Mouse (Mus musculus) intestine, embryonic 15.5 days (tissue): ENCODE data around the gene E130114P18Rik. TPM values are rescaled to one million over a fixed set of nuclear protein-coding genes. Genes with fewer than 3 reads are reported as not detected.

Experiments used
- ATAC-seq: fragments of 200-750 bp; cut with Nextera tagmentation; 2 replicates; pipeline ENCODE4 v1.8.0; 2017; ENCODE audit warnings: moderate TSS enrichment, moderate library complexity
- H3K27ac ChIP-seq: fragments of 300-500 bp; sonication (generic); 2 replicates; pipeline ENCODE4 v1.5.1; 2015; ENCODE audit warnings: mild to moderate bottlenecking, inconsistent platforms
- H3K27me3 ChIP-seq: fragments of 300-500 bp; sonication (generic); replicated peaks from 2 replicates; pipeline ENCODE4 v1.6.1; 2015; ENCODE audit warnings: inconsistent platforms
- H3K36me3 ChIP-seq: fragments of 300-500 bp; sonication (generic); 2 replicates; pipeline ENCODE4 v1.6.1; 2015; ENCODE audit warnings: inconsistent platforms
- H3K4me1 ChIP-seq: fragments of 300-500 bp; sonication (generic); replicated peaks from 2 replicates; pipeline ENCODE4 v1.6.1; 2015; ENCODE audit warnings: inconsistent platforms
- H3K4me2 ChIP-seq: fragments of 300-500 bp; sonication (generic); replicated peaks from 2 replicates; pipeline ENCODE4 v1.6.1; 2015; ENCODE audit warnings: mild to moderate bottlenecking, inconsistent platforms
- H3K4me3 ChIP-seq: fragments of 300-500 bp; sonication (generic); replicated peaks from 2 replicates; pipeline ENCODE4 v1.5.1; 2015; ENCODE audit warnings: inconsistent platforms
- H3K9ac ChIP-seq: fragments of 300-500 bp; sonication (generic); 2 replicates; pipeline ENCODE4 v1.6.1; 2015; ENCODE audit warnings: inconsistent platforms
- H3K9me3 ChIP-seq: fragments of 300-500 bp; sonication (generic); 2 replicates; pipeline ENCODE4 v1.6.1; 2016; ENCODE audit warnings: inconsistent platforms
- WGBS: fragments of 180-500 bp; shearing (Covaris S2); methylation state at CpG from one replicate; pipeline ENCODE4 v1.1.7; 2015; 5-methylcytosine and 5-hydroxymethylcytosine counted together
- polyA plus RNA-seq: library from polyadenylated mRNA; unstranded; fragments of >200 nt; fragmentation: Nextera tagmentation; extraction: Ambion mirVana; gene quantifications from 2 replicates; pipeline ENCODE4 v1.2.1, GENCODE M21; 2015

Gene E130114P18Rik
- 2.5 and 3.9 TPM in 2 replicates for polyA plus RNA-seq

GRCm38 (mm10) chr4:97777706-97778176 lies at the start of gene E130114P18Rik:
E130114P18Rik (minus strand) TSS chr4:97778078.
- peak within 1 kb of the TSS; percentile 90 for H3K4me3 ChIP-seq
- WGBS: under 1% methylated on average over 37 of the region's 37 CpGs
- H3K27me3 ChIP-seq: no peaks in the 10 kb centered on the region
- no peaks in the 10 kb centered on the region for H3K36me3 ChIP-seq
- H3K9me3 ChIP-seq: no peaks in the 10 kb centered on the region
- H3K9ac ChIP-seq: peak within 1 kb of the TSS; percentile 91
- peaks cover 5% of the 10 kb centered on the region for H3K4me1 ChIP-seq
- peak within 1 kb of the TSS; percentile 83 for H3K4me2 ChIP-seq
- peak; percentile 77 for ATAC-seq
- peak within 1 kb of the TSS; percentile 91 for H3K27ac ChIP-seq

GRCm38 (mm10) chr4:97827115-97827514 lies 49.2 kb upstream of the E130114P18Rik start:
- no peaks in the 10 kb centered on the region; the same call in 1 of the 2 replicates for H3K4me1 ChIP-seq
- H3K27me3 ChIP-seq: no peaks in the 10 kb centered on the region
- no peaks in the 10 kb centered on the region for H3K9me3 ChIP-seq
- 72% methylated on average over 6 of the region's 6 CpGs for WGBS
- H3K36me3 ChIP-seq: no peaks in the 10 kb centered on the region
- H3K27ac ChIP-seq: no peak overlapping the region
- no peak for ATAC-seq
- no peak overlapping the region for H3K4me2 ChIP-seq
- no peak overlapping the region for H3K9ac ChIP-seq
- H3K4me3 ChIP-seq: no peak overlapping the region

DNA sequence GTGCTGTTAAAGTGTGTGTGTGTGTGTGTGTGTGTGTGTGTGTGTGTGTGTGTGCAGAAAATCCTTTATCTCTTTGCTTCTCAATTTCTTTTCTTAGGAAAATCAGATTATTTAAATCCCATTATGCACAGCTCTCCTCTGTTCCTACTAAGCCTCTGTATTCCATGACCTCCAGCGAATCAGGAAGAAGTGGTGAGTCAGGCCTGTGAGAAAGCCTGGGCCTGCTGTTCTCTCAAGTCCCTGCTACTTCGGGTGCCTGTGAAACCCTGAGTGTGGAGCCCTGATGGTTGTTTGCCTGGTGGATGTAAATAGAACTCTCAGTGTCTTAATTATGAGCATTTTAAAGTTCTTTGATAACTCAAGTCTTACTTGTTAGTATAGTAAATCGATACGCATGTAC lies 48.0 kb upstream of the E130114P18Rik start:
- no peak for ATAC-seq
- WGBS: 82% methylated on average over 4 of the region's 4 CpGs
- no peaks in the 10 kb centered on the region; the same call in 1 of the 2 replicates for H3K4me1 ChIP-seq
- H3K9me3 ChIP-seq: no peaks in the 10 kb centered on the region
- no peak overlapping the region for H3K9ac ChIP-seq
- no peaks in the 10 kb centered on the region for H3K36me3 ChIP-seq
- no peak overlapping the region for H3K27ac ChIP-seq
- no peak overlapping the region for H3K4me2 ChIP-seq
- no peak overlapping the region for H3K4me3 ChIP-seq
- no peaks in the 10 kb centered on the region for H3K27me3 ChIP-seq

DNA sequence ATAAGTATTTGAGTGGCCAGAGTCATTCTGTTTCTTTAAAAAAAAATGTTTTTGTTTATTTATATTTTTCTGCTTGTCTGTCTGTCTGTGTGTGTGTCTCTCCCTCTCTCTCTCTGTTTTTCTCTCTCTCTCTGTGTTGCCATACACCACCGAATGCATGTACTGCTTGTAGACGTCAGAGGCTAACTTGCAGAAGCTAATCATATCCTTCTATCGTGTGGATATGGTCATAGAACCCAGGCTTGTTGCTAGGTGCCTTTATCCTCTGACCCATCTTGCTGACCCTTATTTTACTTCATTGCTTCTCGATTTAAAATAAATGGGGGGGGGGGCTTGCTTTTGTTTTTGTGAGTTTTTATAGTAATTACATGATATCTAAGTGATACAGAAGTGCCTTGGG lies 47.6 kb upstream of the E130114P18Rik start:
- Histone ChIP-seq H3K27me3 (no peaks in the 10 kb centered on the region), H3K4me1 (no peaks in the 10 kb centered on the region; the same call in 1 of the 2 replicates), H3K4me3 (no peak overlapping the region), H3K9me3 (no peaks in the 10 kb centered on the region), H3K4me2 (no peak overlapping the region), H3K27ac (no peak overlapping the region), H3K36me3 (no peaks in the 10 kb centered on the region), H3K9ac (no peak overlapping the region)
- ATAC-seq: no peak
- 78% methylated on average over 4 of the region's 4 CpGs for WGBS

GRCm38 (mm10) chr4:97824451-97824850 lies 46.6 kb upstream of the E130114P18Rik start:
- Histone ChIP-seq H3K4me3 (no peak overlapping the region), H3K36me3 (no peaks in the 10 kb centered on the region), H3K27me3 (no peaks in the 10 kb centered on the region), H3K4me2 (no peak overlapping the region), H3K9me3 (no peaks in the 10 kb centered on the region), H3K27ac (no peak overlapping the region), H3K9ac (no peak overlapping the region), H3K4me1 (no peaks in the 10 kb centered on the region; the same call in 1 of the 2 replicates)
- ATAC-seq: no peak
- WGBS: 73% methylated on average over 4 of the region's 4 CpGs

- H3K27me3 ChIP-seq: no peaks in the 10 kb centered on the region
- 87% methylated on average over 6 of the region's 6 CpGs for WGBS
Measured at GRCm38 (mm10) chr4:97823512-97823911, 45.6 kb upstream of the E130114P18Rik start.

GRCm38 (mm10) chr4:97821556-97822251 lies 43.8 kb upstream of the E130114P18Rik start:
- H3K9ac ChIP-seq: no peak overlapping the region
- H3K4me2 ChIP-seq: no peak overlapping the region
- no peak overlapping the region for H3K27ac ChIP-seq
- no peaks in the 10 kb centered on the region for H3K27me3 ChIP-seq
- H3K36me3 ChIP-seq: no peaks in the 10 kb centered on the region
- H3K4me3 ChIP-seq: no peak overlapping the region
- WGBS: 73% methylated on average over 4 of the region's 4 CpGs
- ATAC-seq: no peak
- H3K9me3 ChIP-seq: no peaks in the 10 kb centered on the region
- no peaks in the 10 kb centered on the region; the same call in 1 of the 2 replicates for H3K4me1 ChIP-seq

More at GRCm38 (mm10) chr4:97823512-97823911, 45.6 kb upstream of the E130114P18Rik start:
- H3K4me2 ChIP-seq: no peak overlapping the region
- H3K9me3 ChIP-seq: no peaks in the 10 kb centered on the region
- no peak for ATAC-seq
- H3K4me3 ChIP-seq: no peak overlapping the region
- H3K9ac ChIP-seq: no peak overlapping the region
- H3K4me1 ChIP-seq: no peaks in the 10 kb centered on the region; the same call in 1 of the 2 replicates
- no peaks in the 10 kb centered on the region for H3K36me3 ChIP-seq
- no peak overlapping the region for H3K27ac ChIP-seq

DNA sequence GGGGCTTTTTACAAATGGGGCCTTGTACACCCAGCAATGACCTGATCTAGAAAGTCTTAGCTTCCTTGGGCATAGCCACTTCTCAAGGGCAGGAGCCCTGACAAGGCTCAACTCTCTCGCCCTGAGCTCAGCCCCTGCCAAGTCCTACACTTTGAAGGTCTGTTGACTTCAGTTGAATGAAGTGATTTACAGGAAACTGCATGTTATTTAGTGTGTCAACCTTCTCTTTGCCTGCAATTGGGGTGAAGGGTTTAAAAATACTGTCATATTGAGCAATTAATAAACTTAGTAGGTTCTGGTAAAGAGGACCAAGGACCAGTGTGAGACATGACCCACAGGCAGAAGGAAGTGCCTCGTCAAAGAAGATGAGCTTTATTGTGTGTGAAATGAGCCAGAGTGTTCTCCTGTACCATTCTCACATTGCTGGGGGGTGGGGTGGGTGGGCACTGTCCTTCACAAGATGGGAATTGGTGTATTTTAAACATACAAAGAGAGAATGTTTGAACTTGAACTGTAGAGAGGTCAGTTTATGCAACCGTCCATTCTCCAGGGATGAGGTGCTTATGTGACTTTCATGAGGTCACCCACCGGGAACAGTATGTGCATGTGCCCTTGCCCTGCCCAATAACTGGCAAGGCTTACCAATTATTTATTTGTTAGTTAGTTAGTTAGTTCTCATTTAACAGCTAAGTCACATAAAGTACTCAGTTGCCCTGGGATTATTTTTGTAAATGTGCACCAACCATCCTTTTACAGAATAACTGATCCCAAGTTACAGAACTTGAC lies 42.8 kb upstream of the E130114P18Rik start:
- Histone ChIP-seq H3K27ac (no peak overlapping the region), H3K9me3 (no peaks in the 10 kb centered on the region), H3K4me2 (no peak overlapping the region), H3K27me3 (no peaks in the 10 kb centered on the region), H3K9ac (no peak overlapping the region), H3K4me1 (no peaks in the 10 kb centered on the region), H3K4me3 (no peak overlapping the region), H3K36me3 (no peaks in the 10 kb centered on the region)
- ATAC-seq: no peak
- 63% methylated on average over 4 of the region's 4 CpGs for WGBS

DNA sequence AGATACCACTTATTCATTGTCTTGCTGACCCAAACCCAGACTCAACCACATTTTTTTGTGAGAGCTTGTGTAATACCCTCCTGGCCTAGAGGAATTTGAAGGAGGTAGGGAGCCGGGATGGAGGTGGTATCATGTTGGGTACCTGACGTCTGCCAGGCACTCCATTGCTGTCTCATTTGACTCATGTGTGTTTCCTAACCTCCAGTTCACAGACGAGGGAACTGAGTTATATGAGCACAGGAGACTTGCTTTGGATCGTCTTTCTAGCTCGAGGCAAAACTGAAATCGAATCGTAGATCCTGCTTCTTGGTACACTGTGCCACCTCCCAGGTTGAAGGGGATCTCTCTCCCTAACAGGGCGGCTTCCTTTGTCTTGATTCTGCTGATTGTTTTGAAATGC lies 41.2 kb upstream of the E130114P18Rik start:
- Histone ChIP-seq H3K9ac (no peak overlapping the region), H3K4me1 (no peaks in the 10 kb centered on the region), H3K27me3 (no peaks in the 10 kb centered on the region), H3K27ac (no peak overlapping the region), H3K4me3 (no peak overlapping the region), H3K4me2 (no peak overlapping the region), H3K9me3 (no peaks in the 10 kb centered on the region), H3K36me3 (no peaks in the 10 kb centered on the region)
- WGBS: 82% methylated on average over 8 of the region's 8 CpGs
- no peak for ATAC-seq

- no peak for ATAC-seq
- Histone ChIP-seq H3K27ac (no peak overlapping the region), H3K27me3 (no peaks in the 10 kb centered on the region), H3K4me3 (no peak overlapping the region), H3K4me2 (no peak overlapping the region), H3K36me3 (no peaks in the 10 kb centered on the region), H3K9me3 (no peaks in the 10 kb centered on the region), H3K4me1 (no peaks in the 10 kb centered on the region), H3K9ac (no peak overlapping the region)
- 90% methylated on average over 3 of the region's 3 CpGs for WGBS
Measured at GRCm38 (mm10) chr4:97818498-97818897, 40.6 kb upstream of the E130114P18Rik start.

DNA sequence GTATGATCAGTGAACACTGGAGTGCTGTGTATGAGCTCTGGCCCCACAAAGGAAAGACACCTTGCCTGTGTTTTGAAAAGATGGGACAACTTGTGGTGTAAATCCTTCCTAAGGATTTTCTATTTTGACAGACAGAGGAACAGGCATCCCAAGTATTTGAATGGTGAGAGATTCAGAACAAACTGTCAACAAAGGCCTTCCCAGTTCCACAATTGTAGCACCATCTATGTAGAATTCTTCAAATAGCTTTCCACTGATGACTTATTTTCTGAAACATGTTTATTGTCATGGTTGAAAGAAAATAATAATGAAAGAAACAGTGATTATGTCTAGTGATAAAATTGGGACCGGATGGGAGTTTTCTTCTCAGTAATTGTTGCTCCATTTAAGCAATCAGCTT lies 39.9 kb upstream of the E130114P18Rik start:
- no peak overlapping the region for H3K4me3 ChIP-seq
- no peaks in the 10 kb centered on the region for H3K36me3 ChIP-seq
- WGBS: 82% methylated on average over 1 of the region's 1 CpGs
- H3K4me2 ChIP-seq: no peak overlapping the region
- no peaks in the 10 kb centered on the region for H3K9me3 ChIP-seq
- H3K9ac ChIP-seq: no peak overlapping the region
- no peaks in the 10 kb centered on the region for H3K27me3 ChIP-seq
- ATAC-seq: no peak
- no peak overlapping the region for H3K27ac ChIP-seq
- H3K4me1 ChIP-seq: no peaks in the 10 kb centered on the region

GRCm38 (mm10) chr4:97816753-97817152 lies 38.9 kb upstream of the E130114P18Rik start:
- 80% methylated on average over 3 of the region's 3 CpGs for WGBS
- no peak for ATAC-seq
- Histone ChIP-seq H3K4me2 (no peak overlapping the region), H3K9me3 (no peaks in the 10 kb centered on the region), H3K27me3 (no peaks in the 10 kb centered on the region), H3K4me3 (no peak overlapping the region), H3K9ac (no peak overlapping the region), H3K4me1 (no peaks in the 10 kb centered on the region), H3K27ac (no peak overlapping the region), H3K36me3 (no peaks in the 10 kb centered on the region)
